Mouse (Mus musculus) adrenal gland, postnatal 14 days (tissue): Measurements from ENCODE around the gene Kcnmb2. TPM values are rescaled to one million over a fixed set of nuclear protein-coding genes. Genes with fewer than 3 reads are reported as not detected.
A peak's percentile ranks its signal among the peaks of the same experiment; 100 is the strongest.

ENCODE experiments used
- DNase-seq: peaks from one replicate; pipeline ENCODE4 v3.0.0; 2021; ENCODE audit warnings: mixed read lengths
- total RNA-seq: library from RNA; stranded (reverse); gene quantifications from 2 replicates; pipeline ENCODE4 v1.2.3, GENCODE M21; 2021

The Kcnmb2 gene
- total RNA-seq, 1 experiment from 2014 or later: 3.4 TPM

- DNase-seq: no peak
Measured at GRCm38 (mm10) chr3:32012205-32012931, 110.1 kb downstream of the Kcnmb2 start.

GRCm38 (mm10) chr3:32020981-32021380 is 118.7 kb downstream of the Kcnmb2 start:
- DNase-seq: peak; percentile 12

- no peak for DNase-seq
Measured at GRCm38 (mm10) chr3:32029375-32030050, 127.2 kb downstream of the Kcnmb2 start.

- DNase-seq: no peak
Measured at GRCm38 (mm10) chr3:32032381-32032780, 130.1 kb downstream of the Kcnmb2 start.

GRCm38 (mm10) chr3:32043814-32044213 is 141.5 kb downstream of the Kcnmb2 start:
- DNase-seq: no peak

GRCm38 (mm10) chr3:32048777-32049176 is 146.5 kb downstream of the Kcnmb2 start:
- DNase-seq: no peak

- no peak for DNase-seq
Measured at GRCm38 (mm10) chr3:32052596-32052995, 150.3 kb downstream of the Kcnmb2 start.

GRCm38 (mm10) chr3:32053610-32054241 is 151.4 kb downstream of the Kcnmb2 start:
- no peak for DNase-seq

GRCm38 (mm10) chr3:32059888-32060656 is 157.8 kb downstream of the Kcnmb2 start:
- DNase-seq: no peak

- DNase-seq: no peak
Measured at GRCm38 (mm10) chr3:32062685-32063084, 160.4 kb downstream of the Kcnmb2 start.

- no peak for DNase-seq
Measured at GRCm38 (mm10) chr3:32063312-32063711, 161.0 kb downstream of the Kcnmb2 start.

GRCm38 (mm10) chr3:32067004-32067935 is 165.0 kb downstream of the Kcnmb2 start:
- DNase-seq: no peak

- DNase-seq: peak; percentile 81
Measured at GRCm38 (mm10) chr3:32073881-32074280, 171.6 kb downstream of the Kcnmb2 start.

- no peak for DNase-seq
Measured at GRCm38 (mm10) chr3:32088762-32089161, 186.5 kb downstream of the Kcnmb2 start.

- DNase-seq: no peak
Measured at GRCm38 (mm10) chr3:32101391-32101790, 199.1 kb downstream of the Kcnmb2 start.

- no peak for DNase-seq
Measured at GRCm38 (mm10) chr3:32119851-32120250, 217.5 kb downstream of the Kcnmb2 start.

GRCm38 (mm10) chr3:32121731-32122130 is 219.4 kb downstream of the Kcnmb2 start:
- DNase-seq: no peak

GRCm38 (mm10) chr3:32125431-32125830 is 223.1 kb downstream of the Kcnmb2 start:
- DNase-seq: no peak

GRCm38 (mm10) chr3:32128391-32128790 is 226.1 kb downstream of the Kcnmb2 start:
- no peak for DNase-seq

- no peak for DNase-seq
Measured at GRCm38 (mm10) chr3:32130696-32131095, 228.4 kb downstream of the Kcnmb2 start.

- no peak for DNase-seq
Measured at GRCm38 (mm10) chr3:32132395-32133004, 230.2 kb downstream of the Kcnmb2 start.
